Mouse (Mus musculus) liver, embryonic 14.5 days (tissue): ENCODE results near the gene Cadm2.

Experiments
- CTCF ChIP-seq: IDR thresholded peaks from 2 replicates; pipeline ENCODE4 v1.5.1; 2016; ENCODE audit warnings: antibody characterized with exemption, low read depth, control low read depth
- EP300 ChIP-seq: IDR thresholded peaks from 2 replicates; pipeline ENCODE4 v1.6.1; 2016; ENCODE audit warnings: antibody characterized with exemption, low read depth

GRCm38 (mm10) chr16:67003161-67003560 lies 617.5 kb downstream of the Cadm2 start:
- TF ChIP-seq CTCF (no peak), EP300 (no peak)
